Mouse (Mus musculus): ENCODE results near the gene Socs3. TPM values are rescaled to one million over a fixed set of nuclear protein-coding genes. Genes with fewer than 3 reads are reported as not detected.

The Socs3 gene
- polyA plus RNA-seq (2016; fragmentation: Nextera tagmentation; extraction: Ambion mirVana) = 11.2 and 13.2 TPM in 2 replicates

- Histone ChIP-seq H3K27me3 (ENCODE audit: low read depth, poor library complexity, severe bottlenecking) (peaks cover 73% of the 10 kb centered on the region), H3K4me1 (peaks cover 69% of the 10 kb centered on the region)
- WGBS = 9% methylated on average over 21 of the region's 21 CpGs
These were observed at the start of gene Socs3 for GRCm38 (mm10) chr11:117969945-117970872. TSS of gene Socs3 (minus strand) at chr11:117970047.

GRCm38 (mm10) chr11:118018328-118018727 is 48.5 kb upstream of the Socs3 start:
- Histone ChIP-seq H3K4me1 (peaks cover 12% of the 10 kb centered on the region; the same call in 1 of the 2 replicates), H3K36me3 (peaks cover 95% of the 10 kb centered on the region), H3K27me3 (ENCODE audit: low read depth, poor library complexity, severe bottlenecking) (no peaks in the 10 kb centered on the region), H3K9me3 (replicated peaks) (no peaks in the 10 kb centered on the region), H3K27ac (no peak overlapping the region), H3K4me3 (no peak overlapping the region)
- WGBS = 96% methylated on average over 4 of the region's 4 CpGs
- DNase-seq (ENCODE audit: low spot score) = peak; percentile 39

More at GRCm38 (mm10) chr11:117969945-117970872, at the start of gene Socs3:
- peak; percentile 97 for DNase-seq (ENCODE audit: low spot score)
- Histone ChIP-seq H3K9me3 (replicated peaks) (no peaks in the 10 kb centered on the region), H3K36me3 (peaks cover 18% of the 10 kb centered on the region), H3K27ac (peak within 1 kb of the TSS; percentile 95), H3K4me3 (peak within 1 kb of the TSS; percentile 72)

GRCm38 (mm10) chr11:118015381-118016145 is 45.7 kb upstream of the Socs3 start:
- Histone ChIP-seq H3K4me1 (peaks cover 35% of the 10 kb centered on the region), H3K27ac (no peak overlapping the region), H3K36me3 (peaks cover 86% of the 10 kb centered on the region), H3K4me3 (no peak overlapping the region), H3K27me3 (ENCODE audit: low read depth, poor library complexity, severe bottlenecking) (no peaks in the 10 kb centered on the region), H3K9me3 (replicated peaks) (no peaks in the 10 kb centered on the region)
- no peak for DNase-seq (ENCODE audit: low spot score)
- 92% methylated on average over 8 of the region's 8 CpGs for WGBS

- Histone ChIP-seq H3K36me3 (peaks cover 86% of the 10 kb centered on the region), H3K4me1 (peaks cover 40% of the 10 kb centered on the region), H3K27ac (no peak overlapping the region), H3K4me3 (no peak overlapping the region), H3K9me3 (replicated peaks) (no peaks in the 10 kb centered on the region), H3K27me3 (ENCODE audit: low read depth, poor library complexity, severe bottlenecking) (no peaks in the 10 kb centered on the region)
- no peak for DNase-seq (ENCODE audit: low spot score)
- WGBS = 84% methylated on average over 12 of the region's 12 CpGs
These were observed 44.6 kb upstream of the Socs3 start for GRCm38 (mm10) chr11:118014391-118014995.

- Histone ChIP-seq H3K27ac (no peak overlapping the region), H3K4me3 (no peak overlapping the region), H3K27me3 (ENCODE audit: low read depth, poor library complexity, severe bottlenecking) (no peaks in the 10 kb centered on the region; the same call in 1 of the 2 replicates), H3K4me1 (peaks cover 52% of the 10 kb centered on the region), H3K9me3 (replicated peaks) (no peaks in the 10 kb centered on the region), H3K36me3 (peaks cover 81% of the 10 kb centered on the region)
- WGBS = 72% methylated on average over 2 of the region's 2 CpGs
- DNase-seq (ENCODE audit: low spot score) = no peak
These were observed 43.5 kb upstream of the Socs3 start for GRCm38 (mm10) chr11:118013339-118013738.

GRCm38 (mm10) chr11:118012595-118012994 is 42.7 kb upstream of the Socs3 start:
- Histone ChIP-seq H3K4me3 (no peak overlapping the region), H3K27ac (no peak overlapping the region), H3K36me3 (peaks cover 79% of the 10 kb centered on the region), H3K9me3 (replicated peaks) (no peaks in the 10 kb centered on the region), H3K27me3 (ENCODE audit: low read depth, poor library complexity, severe bottlenecking) (no peaks in the 10 kb centered on the region; the same call in 1 of the 2 replicates), H3K4me1 (peaks cover 59% of the 10 kb centered on the region)
- no peak for DNase-seq (ENCODE audit: low spot score)
- WGBS = 88% methylated on average over 1 of the region's 1 CpGs

- H3K27ac ChIP-seq = peak overlapping the region; percentile 12; the same call in 1 of the 2 replicates
- DNase-seq (ENCODE audit: low spot score) = no peak
- H3K27me3 ChIP-seq (ENCODE audit: low read depth, poor library complexity, severe bottlenecking) = no peaks in the 10 kb centered on the region; the same call in 1 of the 2 replicates
- H3K36me3 ChIP-seq = peaks cover 77% of the 10 kb centered on the region
- H3K4me1 ChIP-seq = peaks cover 63% of the 10 kb centered on the region
- no peaks in the 10 kb centered on the region for H3K9me3 ChIP-seq (replicated peaks)
- 69% methylated on average over 4 of the region's 4 CpGs for WGBS
- H3K4me3 ChIP-seq = no peak overlapping the region
These were observed 40.2 kb upstream of the Socs3 start for GRCm38 (mm10) chr11:118009865-118010571.

- Histone ChIP-seq H3K36me3 (peaks cover 78% of the 10 kb centered on the region), H3K27me3 (ENCODE audit: low read depth, poor library complexity, severe bottlenecking) (no peaks in the 10 kb centered on the region; the same call in 1 of the 2 replicates), H3K9me3 (replicated peaks) (no peaks in the 10 kb centered on the region), H3K4me3 (no peak overlapping the region), H3K27ac (0 out of 2 replicates have a peak overlapping the region, but pooled peaks have one; percentile 12), H3K4me1 (peaks cover 56% of the 10 kb centered on the region)
- DNase-seq (ENCODE audit: low spot score) = no peak
- 88% methylated on average over 8 of the region's 8 CpGs for WGBS
These were observed 39.0 kb upstream of the Socs3 start for GRCm38 (mm10) chr11:118008843-118009242.

- H3K36me3 ChIP-seq = peaks cover 80% of the 10 kb centered on the region
These were observed 38.4 kb upstream of the Socs3 start for GRCm38 (mm10) chr11:118008144-118008805.

GRCm38 (mm10) chr11:118007460-118008143 is 37.8 kb upstream of the Socs3 start:
- no peak overlapping the region for H3K4me3 ChIP-seq
- no peak for DNase-seq (ENCODE audit: low spot score)
- no peak overlapping the region for H3K27ac ChIP-seq
- peaks cover 48% of the 10 kb centered on the region for H3K4me1 ChIP-seq
- H3K9me3 ChIP-seq (replicated peaks) = no peaks in the 10 kb centered on the region
- H3K27me3 ChIP-seq (ENCODE audit: low read depth, poor library complexity, severe bottlenecking) = no peaks in the 10 kb centered on the region; the same call in 1 of the 2 replicates
- 73% methylated on average over 8 of the region's 8 CpGs for WGBS
- H3K36me3 ChIP-seq = peaks cover 79% of the 10 kb centered on the region

More at GRCm38 (mm10) chr11:118008144-118008805, 38.4 kb upstream of the Socs3 start:
- Histone ChIP-seq H3K9me3 (replicated peaks) (no peaks in the 10 kb centered on the region), H3K4me3 (no peak overlapping the region), H3K27ac (0 out of 2 replicates have a peak overlapping the region, but pooled peaks have one; percentile 12), H3K4me1 (peaks cover 51% of the 10 kb centered on the region), H3K27me3 (ENCODE audit: low read depth, poor library complexity, severe bottlenecking) (no peaks in the 10 kb centered on the region; the same call in 1 of the 2 replicates)
- DNase-seq (ENCODE audit: low spot score) = no peak
- WGBS = 68% methylated on average over 5 of the region's 5 CpGs

- no peak for DNase-seq (ENCODE audit: low spot score)
- peaks cover 20% of the 10 kb centered on the region for H3K4me1 ChIP-seq
- no peak overlapping the region for H3K27ac ChIP-seq
- 91% methylated on average over 5 of the region's 5 CpGs for WGBS
- no peak overlapping the region for H3K4me3 ChIP-seq
- H3K9me3 ChIP-seq (replicated peaks) = no peaks in the 10 kb centered on the region
- no peaks in the 10 kb centered on the region; the same call in 1 of the 2 replicates for H3K27me3 ChIP-seq (ENCODE audit: low read depth, poor library complexity, severe bottlenecking)
- H3K36me3 ChIP-seq = peaks cover 91% of the 10 kb centered on the region
These were observed 34.4 kb upstream of the Socs3 start for GRCm38 (mm10) chr11:118004217-118004616.
